Mouse (Mus musculus) embryonic facial prominence, embryonic 13.5 days (tissue): Measurements from ENCODE around the gene Zfr. TPM values are rescaled to one million over a fixed set of nuclear protein-coding genes. Genes with fewer than 3 reads are reported as not detected.
"Not testable (repeated sequence)": the region's sequence is repeated elsewhere in the genome, so short reads cannot be mapped to it uniquely, and the experiment has no call there.

Source experiments
- ATAC-seq: fragments of 200-750 bp; cut with Nextera tagmentation; 2 replicates; pipeline ENCODE4 v1.8.0; 2017; ENCODE audit warnings: low read depth; ENCODE audit not compliant: insufficient number of reproducible peaks, insufficient read depth, low FRiP score, low TSS enrichment
- H3K27ac ChIP-seq: fragments of 300-500 bp; sonication (generic); 2 replicates; pipeline ENCODE4 v1.5.1; 2015; ENCODE audit warnings: moderate library complexity, mild to moderate bottlenecking, inconsistent platforms
- H3K27me3 ChIP-seq: fragments of 300-500 bp; sonication (generic); 2 replicates; pipeline ENCODE4 v1.6.1; 2015; ENCODE audit warnings: mild to moderate bottlenecking, inconsistent platforms
- H3K36me3 ChIP-seq: fragments of 300-500 bp; sonication (generic); 2 replicates; pipeline ENCODE4 v1.6.1; 2015; ENCODE audit warnings: mild to moderate bottlenecking, inconsistent platforms
- H3K4me1 ChIP-seq: fragments of 300-500 bp; sonication (generic); 2 replicates; pipeline ENCODE4 v1.6.1; 2015; ENCODE audit warnings: inconsistent platforms
- H3K4me2 ChIP-seq: fragments of 300-500 bp; sonication (generic); 2 replicates; pipeline ENCODE4 v1.6.1; 2015; ENCODE audit warnings: moderate library complexity, mild to moderate bottlenecking, inconsistent platforms
- H3K4me3 ChIP-seq: fragments of 300-500 bp; sonication (generic); 2 replicates; pipeline ENCODE4 v1.5.1; 2015; ENCODE audit warnings: mild to moderate bottlenecking, inconsistent platforms
- H3K9ac ChIP-seq: fragments of 300-500 bp; sonication (generic); 2 replicates; pipeline ENCODE4 v1.6.1; 2015; ENCODE audit warnings: mild to moderate bottlenecking, inconsistent platforms
- H3K9me3 ChIP-seq: fragments of 300-500 bp; sonication (generic); 2 replicates; pipeline ENCODE4 v1.6.1; 2016; ENCODE audit warnings: inconsistent platforms
- WGBS: fragments of 180-500 bp; shearing (Covaris S2); methylation state at CpG from one replicate; pipeline ENCODE4 v1.1.7; 2015; ENCODE audit warnings: mixed read lengths; 5-methylcytosine and 5-hydroxymethylcytosine counted together
- polyA plus RNA-seq: library from polyadenylated mRNA; unstranded; fragments of >200 nt; fragmentation: Nextera tagmentation; extraction: Ambion mirVana; gene quantifications from 2 replicates; pipeline ENCODE4 v1.2.1, GENCODE M21; 2015

Zfr gene
- polyA plus RNA-seq, 1 experiment from 2014 or later, result 125 TPM

- 86% methylated on average over 3 of the region's 3 CpGs for WGBS
- not testable (repeated sequence) for ATAC-seq, H3K4me3 ChIP-seq, H3K9ac ChIP-seq, H3K4me2 ChIP-seq, H3K36me3 ChIP-seq, H3K9me3 ChIP-seq, H3K4me1 ChIP-seq, H3K27me3 ChIP-seq, H3K27ac ChIP-seq
Measured at GRCm38 (mm10) chr15:12108922-12109321, 8.7 kb upstream of the Zfr start.

GRCm38 (mm10) chr15:12111232-12111631 is 6.4 kb upstream of the Zfr start:
- WGBS, result 61% methylated on average over 7 of the region's 7 CpGs
- ATAC-seq, result no peak

GRCm38 (mm10) chr15:12113411-12113810 is 4.2 kb upstream of the Zfr start:
- peaks cover 12% of the 10 kb centered on the region for H3K4me1 ChIP-seq
- H3K9ac ChIP-seq, result no peak overlapping the region
- no peaks in the 10 kb centered on the region for H3K27me3 ChIP-seq
- no peak for ATAC-seq
- no peaks in the 10 kb centered on the region for H3K9me3 ChIP-seq
- no peak overlapping the region for H3K4me2 ChIP-seq
- H3K4me3 ChIP-seq, result no peak overlapping the region
- H3K27ac ChIP-seq, result no peak overlapping the region
- WGBS, result 73% methylated on average over 2 of the region's 2 CpGs
- no peaks in the 10 kb centered on the region for H3K36me3 ChIP-seq

More at GRCm38 (mm10) chr15:12111232-12111631, 6.4 kb upstream of the Zfr start:
- Histone ChIP-seq H3K9ac (no peak overlapping the region), H3K36me3 (no peaks in the 10 kb centered on the region), H3K27me3 (no peaks in the 10 kb centered on the region), H3K9me3 (no peaks in the 10 kb centered on the region), H3K4me3 (no peak overlapping the region), H3K4me1 (peaks cover 7% of the 10 kb centered on the region), H3K4me2 (no peak overlapping the region), H3K27ac (no peak overlapping the region)

- H3K4me3 ChIP-seq, result no peak overlapping the region
- H3K27ac ChIP-seq, result no peak overlapping the region
- H3K9me3 ChIP-seq, result no peaks in the 10 kb centered on the region
- no peaks in the 10 kb centered on the region for H3K36me3 ChIP-seq
- no peak overlapping the region for H3K4me2 ChIP-seq
- 66% methylated on average over 6 of the region's 6 CpGs for WGBS
- no peaks in the 10 kb centered on the region for H3K27me3 ChIP-seq
- H3K4me1 ChIP-seq, result peaks cover 12% of the 10 kb centered on the region
- no peak for ATAC-seq
- H3K9ac ChIP-seq, result no peak overlapping the region
Measured at GRCm38 (mm10) chr15:12114546-12114945, 3.1 kb upstream of the Zfr start.

GRCm38 (mm10) chr15:12115722-12116230 is 1.9 kb upstream of the Zfr start:
- Histone ChIP-seq H3K4me1 (peaks cover 15% of the 10 kb centered on the region), H3K36me3 (no peaks in the 10 kb centered on the region), H3K9me3 (no peaks in the 10 kb centered on the region), H3K4me3 (no peak overlapping the region), H3K27me3 (no peaks in the 10 kb centered on the region), H3K27ac (no peak overlapping the region), H3K9ac (no peak overlapping the region), H3K4me2 (no peak overlapping the region)
- 27% methylated on average over 6 of the region's 6 CpGs for WGBS
- no peak for ATAC-seq

GRCm38 (mm10) chr15:12118093-12118431 is 431 bp downstream of the Zfr start:
- ATAC-seq, result no peak; the same call in 1 of the 2 replicates
- 1% methylated on average over 32 of the region's 43 CpGs for WGBS

GRCm38 (mm10) chr15:12118432-12119128 is 949 bp downstream of the Zfr start:
- under 1% methylated on average over 48 of the region's 61 CpGs for WGBS
- Histone ChIP-seq H3K4me1 (peaks cover 15% of the 10 kb centered on the region), H3K4me3 (peak overlapping the region; percentile 81), H3K27ac (peak overlapping the region; percentile 90), H3K27me3 (no peaks in the 10 kb centered on the region), H3K9me3 (no peaks in the 10 kb centered on the region), H3K4me2 (peak overlapping the region; percentile 85), H3K9ac (peak overlapping the region; percentile 97), H3K36me3 (no peaks in the 10 kb centered on the region; the same call in 1 of the 2 replicates)
- ATAC-seq, result peak; percentile 59

More at GRCm38 (mm10) chr15:12118093-12118431, 431 bp downstream of the Zfr start:
- no peaks in the 10 kb centered on the region; the same call in 1 of the 2 replicates for H3K36me3 ChIP-seq
- H3K4me2 ChIP-seq, result peak overlapping the region; percentile 85
- H3K27me3 ChIP-seq, result no peaks in the 10 kb centered on the region
- peak overlapping the region; percentile 81 for H3K4me3 ChIP-seq
- H3K27ac ChIP-seq, result peak overlapping the region; percentile 90
- H3K4me1 ChIP-seq, result peaks cover 15% of the 10 kb centered on the region
- H3K9ac ChIP-seq, result peak overlapping the region; percentile 97
- no peaks in the 10 kb centered on the region for H3K9me3 ChIP-seq

GRCm38 (mm10) chr15:12119129-12119466 is 1.5 kb downstream of the Zfr start:
- 8% methylated on average over 7 of the region's 7 CpGs for WGBS
- Histone ChIP-seq H3K4me2 (peak overlapping the region; percentile 85), H3K9ac (peak overlapping the region; percentile 97), H3K27me3 (no peaks in the 10 kb centered on the region), H3K36me3 (no peaks in the 10 kb centered on the region; the same call in 1 of the 2 replicates), H3K4me1 (peaks cover 15% of the 10 kb centered on the region), H3K4me3 (peak overlapping the region; percentile 81), H3K9me3 (no peaks in the 10 kb centered on the region), H3K27ac (peak overlapping the region; percentile 90)
- ATAC-seq, result no peak

GRCm38 (mm10) chr15:12124913-12125312 is 7.3 kb downstream of the Zfr start:
- 81% methylated on average over 1 of the region's 1 CpGs for WGBS
- Histone ChIP-seq H3K9ac (no peak overlapping the region), H3K27me3 (no peaks in the 10 kb centered on the region), H3K9me3 (no peaks in the 10 kb centered on the region), H3K4me1 (0 out of 2 replicates have a peak, but pooled peaks cover 2% of the 10 kb centered on the region), H3K27ac (no peak overlapping the region), H3K36me3 (peaks cover 13% of the 10 kb centered on the region), H3K4me3 (no peak overlapping the region), H3K4me2 (no peak overlapping the region)
- no peak for ATAC-seq

GRCm38 (mm10) chr15:12130871-12131270 is 13.2 kb downstream of the Zfr start:
- H3K4me3 ChIP-seq, H3K9ac ChIP-seq, H3K27me3 ChIP-seq, H3K27ac ChIP-seq, ATAC-seq, H3K4me1 ChIP-seq, H3K4me2 ChIP-seq, H3K9me3 ChIP-seq: not testable (repeated sequence)
- WGBS, result 87% methylated on average over 3 of the region's 3 CpGs
- H3K36me3 ChIP-seq, result peaks cover 13% of the 10 kb centered on the region; the same call in 1 of the 2 replicates

GRCm38 (mm10) chr15:12134546-12134945 is 16.9 kb downstream of the Zfr start:
- ATAC-seq, result no peak
- Histone ChIP-seq H3K36me3 (peaks cover 20% of the 10 kb centered on the region), H3K27me3 (no peaks in the 10 kb centered on the region), H3K9me3 (no peaks in the 10 kb centered on the region), H3K4me3 (no peak overlapping the region), H3K4me1 (no peaks in the 10 kb centered on the region), H3K9ac (no peak overlapping the region), H3K27ac (no peak overlapping the region), H3K4me2 (no peak overlapping the region)
- WGBS, result 65% methylated on average over 1 of the region's 1 CpGs

- no peak for ATAC-seq
- no peak overlapping the region for H3K27ac ChIP-seq
- WGBS, result 72% methylated on average over 3 of the region's 3 CpGs
Measured at GRCm38 (mm10) chr15:12135368-12135767, 17.7 kb downstream of the Zfr start.

More at GRCm38 (mm10) chr15:12135368-12135767, 17.7 kb downstream of the Zfr start:
- H3K9me3 ChIP-seq, result no peaks in the 10 kb centered on the region
- H3K9ac ChIP-seq, result no peak overlapping the region
- H3K4me2 ChIP-seq, result no peak overlapping the region
- H3K4me1 ChIP-seq, result no peaks in the 10 kb centered on the region
- H3K36me3 ChIP-seq, result peaks cover 23% of the 10 kb centered on the region
- H3K4me3 ChIP-seq, result no peak overlapping the region
- no peaks in the 10 kb centered on the region for H3K27me3 ChIP-seq
